Mouse (Mus musculus): ENCODE data around the gene Dnajc8. TPM values are rescaled to one million over a fixed set of nuclear protein-coding genes. Genes with fewer than 3 reads are reported as not detected.

The Dnajc8 gene
- polyA plus RNA-seq, 1 experiment from 2014 or later: 366 TPM

GRCm38 (mm10) chr4:132507210-132507609, 28.1 kb upstream of the Dnajc8 start:
- Histone ChIP-seq H3K36me3 (ENCODE audit: inconsistent target) (no peaks in the 10 kb centered on the region), H3K79me2 (ENCODE audit: inconsistent target) (peaks cover 78% of the 10 kb centered on the region), H3K27ac (no peak overlapping the region), H3K4me3 (ENCODE audit: inconsistent target) (no peak overlapping the region)
- 88% methylated on average over 2 of the region's 2 CpGs for WGBS (ENCODE audit: missing documents)

GRCm38 (mm10) chr4:132509621-132510296, 25.6 kb upstream of the Dnajc8 start:
- H3K4me3 ChIP-seq (ENCODE audit: inconsistent target): peak overlapping the region; percentile 93
- under 1% methylated on average over 47 of the region's 52 CpGs for WGBS (ENCODE audit: missing documents)
- no peaks in the 10 kb centered on the region for H3K36me3 ChIP-seq (ENCODE audit: inconsistent target)
- peaks cover 52% of the 10 kb centered on the region for H3K79me2 ChIP-seq (ENCODE audit: inconsistent target)
- peak overlapping the region; percentile 73 for H3K27ac ChIP-seq

- peak within 1 kb of the TSS; percentile 73 for H3K27ac ChIP-seq
- WGBS (ENCODE audit: missing documents): under 1% methylated on average over 31 of the region's 32 CpGs
Observed at GRCm38 (mm10) chr4:132510352-132510798, 25.0 kb upstream of the Dnajc8 start, which contains the start of gene Sesn2. Gene Sesn2 (minus strand): TSS chr4:132510501.

GRCm38 (mm10) chr4:132512080-132512479, 23.3 kb upstream of the Dnajc8 start:
- H3K79me2 ChIP-seq (ENCODE audit: inconsistent target): peaks cover 29% of the 10 kb centered on the region
- 97% methylated on average over 3 of the region's 3 CpGs for WGBS (ENCODE audit: missing documents)
- no peak overlapping the region for H3K27ac ChIP-seq
- no peaks in the 10 kb centered on the region for H3K36me3 ChIP-seq (ENCODE audit: inconsistent target)
- H3K4me3 ChIP-seq (ENCODE audit: inconsistent target): no peak overlapping the region

More at GRCm38 (mm10) chr4:132510352-132510798, 25.0 kb upstream of the Dnajc8 start, which contains the start of gene Sesn2:
- H3K36me3 ChIP-seq (ENCODE audit: inconsistent target): no peaks in the 10 kb centered on the region
- H3K79me2 ChIP-seq (ENCODE audit: inconsistent target): peaks cover 46% of the 10 kb centered on the region
- peak within 1 kb of the TSS; percentile 93 for H3K4me3 ChIP-seq (ENCODE audit: inconsistent target)

GRCm38 (mm10) chr4:132513395-132514273, 21.7 kb upstream of the Dnajc8 start:
- Histone ChIP-seq H3K79me2 (ENCODE audit: inconsistent target) (peaks cover 14% of the 10 kb centered on the region), H3K4me3 (ENCODE audit: inconsistent target) (no peak overlapping the region), H3K27ac (peak overlapping the region; percentile 84), H3K36me3 (ENCODE audit: inconsistent target) (no peaks in the 10 kb centered on the region)
- WGBS (ENCODE audit: missing documents): 67% methylated on average over 13 of the region's 14 CpGs

- 3% methylated on average over 21 of the region's 21 CpGs for WGBS (ENCODE audit: missing documents)
Observed at GRCm38 (mm10) chr4:132514555-132515135, 20.7 kb upstream of the Dnajc8 start.

GRCm38 (mm10) chr4:132515369-132516155, 19.8 kb upstream of the Dnajc8 start:
- WGBS (ENCODE audit: missing documents): 13% methylated on average over 20 of the region's 22 CpGs

More at GRCm38 (mm10) chr4:132514555-132515135, 20.7 kb upstream of the Dnajc8 start:
- Histone ChIP-seq H3K79me2 (ENCODE audit: inconsistent target) (peaks cover 3% of the 10 kb centered on the region), H3K36me3 (ENCODE audit: inconsistent target) (no peaks in the 10 kb centered on the region), H3K27ac (peak overlapping the region; percentile 84), H3K4me3 (ENCODE audit: inconsistent target) (peak overlapping the region; percentile 46)

GRCm38 (mm10) chr4:132518066-132518465, 17.3 kb upstream of the Dnajc8 start:
- no peaks in the 10 kb centered on the region for H3K79me2 ChIP-seq (ENCODE audit: inconsistent target)
- no peak overlapping the region for H3K4me3 ChIP-seq (ENCODE audit: inconsistent target)
- H3K36me3 ChIP-seq (ENCODE audit: inconsistent target): no peaks in the 10 kb centered on the region
- no peak overlapping the region for H3K27ac ChIP-seq
- WGBS (ENCODE audit: missing documents): 77% methylated on average over 3 of the region's 8 CpGs

More at GRCm38 (mm10) chr4:132515369-132516155, 19.8 kb upstream of the Dnajc8 start:
- Histone ChIP-seq H3K4me3 (ENCODE audit: inconsistent target) (peak overlapping the region; percentile 46), H3K36me3 (ENCODE audit: inconsistent target) (no peaks in the 10 kb centered on the region), H3K27ac (peak overlapping the region; percentile 84), H3K79me2 (ENCODE audit: inconsistent target) (no peaks in the 10 kb centered on the region)

GRCm38 (mm10) chr4:132519188-132519587, 16.2 kb upstream of the Dnajc8 start:
- 91% methylated on average over 3 of the region's 3 CpGs for WGBS (ENCODE audit: missing documents)
- Histone ChIP-seq H3K4me3 (ENCODE audit: inconsistent target) (no peak overlapping the region), H3K36me3 (ENCODE audit: inconsistent target) (no peaks in the 10 kb centered on the region), H3K27ac (no peak overlapping the region), H3K79me2 (ENCODE audit: inconsistent target) (no peaks in the 10 kb centered on the region)

- Histone ChIP-seq H3K4me3 (ENCODE audit: inconsistent target) (no peak overlapping the region), H3K36me3 (ENCODE audit: inconsistent target) (no peaks in the 10 kb centered on the region), H3K79me2 (ENCODE audit: inconsistent target) (no peaks in the 10 kb centered on the region), H3K27ac (no peak overlapping the region)
- 71% methylated on average over 11 of the region's 11 CpGs for WGBS (ENCODE audit: missing documents)
Observed at GRCm38 (mm10) chr4:132524321-132524741, 11.0 kb upstream of the Dnajc8 start.

- WGBS (ENCODE audit: missing documents): 87% methylated on average over 6 of the region's 6 CpGs
- Histone ChIP-seq H3K4me3 (ENCODE audit: inconsistent target) (no peak overlapping the region), H3K36me3 (ENCODE audit: inconsistent target) (no peaks in the 10 kb centered on the region), H3K27ac (no peak overlapping the region), H3K79me2 (ENCODE audit: inconsistent target) (no peaks in the 10 kb centered on the region)
Observed at GRCm38 (mm10) chr4:132524808-132525207, 10.5 kb upstream of the Dnajc8 start.

GRCm38 (mm10) chr4:132526678-132527077, 8.7 kb upstream of the Dnajc8 start:
- Histone ChIP-seq H3K4me3 (ENCODE audit: inconsistent target) (no peak overlapping the region), H3K27ac (no peak overlapping the region), H3K36me3 (ENCODE audit: inconsistent target) (no peaks in the 10 kb centered on the region), H3K79me2 (ENCODE audit: inconsistent target) (peaks cover 9% of the 10 kb centered on the region)
- 74% methylated on average over 2 of the region's 2 CpGs for WGBS (ENCODE audit: missing documents)

GRCm38 (mm10) chr4:132527917-132528522, 7.3 kb upstream of the Dnajc8 start:
- H3K27ac ChIP-seq: no peak overlapping the region
- 46% methylated on average over 8 of the region's 8 CpGs for WGBS (ENCODE audit: missing documents)
- no peaks in the 10 kb centered on the region for H3K36me3 ChIP-seq (ENCODE audit: inconsistent target)
- no peak overlapping the region for H3K4me3 ChIP-seq (ENCODE audit: inconsistent target)
- peaks cover 23% of the 10 kb centered on the region for H3K79me2 ChIP-seq (ENCODE audit: inconsistent target)
